Mouse (Mus musculus) ovary, postnatal 36 days (tissue): ENCODE measurements around the gene Olfr818.
"Not testable (repeated sequence)": the region's sequence is repeated elsewhere in the genome, so short reads cannot be mapped to it uniquely, and the experiment has no call there.

Source experiments
- DNase-seq: peaks from one replicate; pipeline ENCODE4 v3.0.0; 2022; ENCODE audit warnings: low spot score, mixed read lengths

The Olfr818 gene

DNA sequence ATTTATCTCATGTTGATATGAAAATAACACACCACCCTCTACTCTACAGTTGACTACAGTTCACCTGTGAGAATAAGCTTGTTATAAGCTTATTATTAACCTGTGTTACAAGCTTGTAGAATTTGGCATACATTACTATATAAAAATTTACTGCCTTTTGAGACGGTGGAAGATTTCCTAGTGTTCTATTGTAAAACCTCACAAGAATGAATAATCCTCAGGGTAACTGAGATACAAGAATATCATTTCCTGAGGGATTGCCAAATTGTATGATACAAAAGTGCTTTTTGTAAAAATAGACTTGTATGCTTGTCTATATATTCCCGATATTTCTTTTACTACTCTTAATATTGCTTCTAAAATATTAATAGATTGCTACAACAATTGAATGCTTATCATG lies at the start of gene Olfr818:
Gene Olfr818 (minus strand): TSS at position 101 of the 400 bp plus-strand sequence.
- DNase-seq = no peak

DNA sequence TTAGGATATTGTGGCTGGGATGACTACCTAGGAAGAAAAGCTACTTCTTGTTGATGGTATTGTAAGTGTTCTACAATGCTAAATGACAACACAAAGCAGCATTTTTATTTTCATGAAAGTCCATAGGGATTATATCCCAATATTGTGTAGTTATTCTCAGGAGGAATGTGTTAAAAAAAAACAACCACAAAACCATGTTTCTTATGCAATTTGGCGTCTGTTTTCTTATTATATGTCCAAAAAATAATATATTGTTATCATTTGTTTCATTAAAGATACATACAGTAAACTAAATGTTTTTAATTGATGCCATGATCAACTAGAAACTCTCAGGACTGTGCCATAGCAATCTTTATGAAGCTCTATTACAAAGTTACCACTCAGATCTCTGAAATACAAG lies 36.1 kb upstream of the Olfr818 start, which contains the start of gene Gm10310:
Gene Gm10310 (minus strand): TSS at position 101 of the 400 bp plus-strand sequence.
- not testable (repeated sequence) for DNase-seq

DNA sequence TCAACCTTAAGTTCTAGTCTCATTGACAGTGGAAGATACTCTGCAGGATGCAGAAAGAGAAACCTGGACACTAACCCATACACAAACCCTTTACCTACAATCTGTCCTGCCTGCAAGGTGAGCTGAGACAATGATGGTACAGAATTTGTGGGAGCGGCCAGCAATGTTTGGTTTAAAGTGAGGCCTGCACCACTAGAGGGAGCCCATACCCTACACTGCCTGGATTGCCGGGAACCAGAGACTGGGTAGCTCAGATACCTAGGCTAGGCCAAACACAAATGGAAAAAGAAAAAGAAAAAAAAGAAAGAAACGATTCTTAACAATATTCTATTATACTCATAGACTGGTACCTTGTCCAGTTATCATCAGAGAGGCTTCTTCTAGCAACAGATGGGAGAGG lies 33.0 kb upstream of the Olfr818 start:
- not testable (repeated sequence) for DNase-seq

DNA sequence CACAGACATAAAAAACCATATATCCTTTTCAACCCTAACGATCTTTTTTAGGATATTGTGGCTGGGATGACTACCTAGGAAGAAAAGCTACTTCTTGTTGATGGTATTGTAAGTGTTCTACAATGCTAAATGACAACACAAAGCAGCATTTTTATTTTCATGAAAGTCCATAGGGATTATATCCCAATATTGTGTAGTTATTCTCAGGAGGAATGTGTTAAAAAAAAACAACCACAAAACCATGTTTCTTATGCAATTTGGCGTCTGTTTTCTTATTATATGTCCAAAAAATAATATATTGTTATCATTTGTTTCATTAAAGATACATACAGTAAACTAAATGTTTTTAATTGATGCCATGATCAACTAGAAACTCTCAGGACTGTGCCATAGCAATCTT lies 27.1 kb upstream of the Olfr818 start, which contains the start of gene Olfr247:
Gene Olfr247 (minus strand): TSS at position 101 of the 400 bp plus-strand sequence.
- DNase-seq = not testable (repeated sequence)

DNA sequence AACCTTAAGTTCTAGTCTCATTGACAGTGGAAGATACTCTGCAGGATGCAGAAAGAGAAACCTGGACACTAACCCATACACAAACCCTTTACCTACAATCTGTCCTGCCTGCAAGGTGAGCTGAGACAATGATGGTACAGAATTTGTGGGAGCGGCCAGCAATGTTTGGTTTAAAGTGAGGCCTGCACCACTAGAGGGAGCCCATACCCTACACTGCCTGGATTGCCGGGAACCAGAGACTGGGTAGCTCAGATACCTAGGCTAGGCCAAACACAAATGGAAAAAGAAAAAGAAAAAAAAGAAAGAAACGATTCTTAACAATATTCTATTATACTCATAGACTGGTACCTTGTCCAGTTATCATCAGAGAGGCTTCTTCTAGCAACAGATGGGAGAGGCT lies 24.1 kb upstream of the Olfr818 start:
- DNase-seq = not testable (repeated sequence)

DNA sequence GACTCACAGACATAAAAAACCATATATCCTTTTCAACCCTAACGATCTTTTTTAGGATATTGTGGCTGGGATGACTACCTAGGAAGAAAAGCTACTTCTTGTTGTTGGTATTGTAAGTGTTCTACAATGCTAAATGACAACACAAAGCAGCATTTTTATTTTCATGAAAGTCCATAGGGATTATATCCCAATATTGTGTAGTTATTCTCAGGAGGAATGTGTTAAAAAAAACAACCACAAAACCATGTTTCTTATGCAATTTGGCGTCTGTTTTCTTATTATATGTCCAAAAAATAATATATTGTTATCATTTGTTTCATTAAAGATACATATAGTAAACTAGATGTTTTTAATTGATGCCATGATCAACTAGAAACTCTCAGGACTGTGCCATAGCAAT lies 18.3 kb upstream of the Olfr818 start, which contains the start of gene Olfr819:
Gene Olfr819 (minus strand): TSS at position 101 of the 400 bp plus-strand sequence.
- DNase-seq = not testable (repeated sequence)

DNA sequence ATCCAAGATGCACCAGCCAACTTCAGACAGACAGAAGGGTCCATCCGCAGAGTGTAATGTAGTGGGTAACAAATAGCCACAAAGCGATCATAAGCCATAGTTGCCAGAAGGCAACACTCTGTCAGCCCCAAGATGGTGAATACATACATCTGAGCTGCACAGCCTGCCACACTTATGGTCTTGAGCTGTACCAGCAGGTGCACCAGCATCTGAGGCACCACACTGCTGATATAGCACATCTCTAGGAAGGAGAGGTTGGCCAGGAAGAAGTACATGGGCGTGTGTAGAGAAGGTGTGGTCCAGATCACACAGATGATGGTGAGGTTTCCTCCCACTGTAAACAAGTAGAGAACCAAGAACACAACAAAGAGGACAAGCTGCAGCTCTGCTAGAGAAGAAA lies 17.3 kb upstream of the Olfr818 start:
- DNase-seq = not testable (repeated sequence)

DNA sequence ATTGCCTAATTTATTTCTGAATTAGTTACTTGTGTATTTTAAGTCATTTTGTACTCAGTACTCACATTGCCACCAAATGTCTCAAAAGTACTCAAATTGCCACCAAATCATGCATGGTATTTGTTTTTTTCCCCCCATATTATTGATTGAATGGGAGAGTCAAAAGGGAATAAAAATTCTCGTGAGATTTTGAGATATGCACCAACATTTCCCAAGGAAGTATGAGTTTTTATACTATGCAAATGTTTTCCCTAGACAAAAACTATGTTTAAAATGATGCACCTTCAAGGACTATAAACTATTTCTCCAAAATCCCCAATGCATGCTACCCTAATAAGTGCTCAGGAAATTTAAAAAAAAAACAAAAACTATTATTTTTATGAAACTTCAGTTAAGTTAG lies 33.4 kb downstream of the Olfr818 start, which contains the start of gene Olfr816:
Gene Olfr816 (minus strand): TSS at position 101 of the 400 bp plus-strand sequence.
- no peak for DNase-seq

DNA sequence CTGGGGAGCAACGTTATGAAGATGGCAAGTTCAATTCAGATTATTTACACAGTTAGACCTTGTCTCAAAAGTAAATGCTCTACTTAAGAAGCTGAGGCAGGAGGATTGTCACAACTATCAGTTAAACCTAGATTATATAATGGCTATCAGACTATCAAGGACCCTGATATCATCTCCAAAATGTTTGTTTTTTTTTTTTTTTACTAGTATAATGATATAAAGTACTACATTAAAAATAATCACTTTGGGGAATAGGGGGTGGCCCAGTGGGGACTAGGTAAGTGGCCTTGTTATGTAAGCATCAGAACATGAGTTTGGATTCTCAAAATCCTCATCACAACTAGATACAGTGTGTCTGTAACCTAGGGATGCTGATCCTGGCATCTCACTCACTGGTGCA lies 43.1 kb downstream of the Olfr818 start, which contains the start of gene Olfr815:
Gene Olfr815 (minus strand): TSS at position 101 of the 400 bp plus-strand sequence.
- not testable (repeated sequence) for DNase-seq
